Mouse (Mus musculus): ENCODE measurements around the gene Cort.
"Not testable (repeated sequence)": the region's sequence is repeated elsewhere in the genome, so short reads cannot be mapped to it uniquely, and the experiment has no call there.

The Cort gene

DNA sequence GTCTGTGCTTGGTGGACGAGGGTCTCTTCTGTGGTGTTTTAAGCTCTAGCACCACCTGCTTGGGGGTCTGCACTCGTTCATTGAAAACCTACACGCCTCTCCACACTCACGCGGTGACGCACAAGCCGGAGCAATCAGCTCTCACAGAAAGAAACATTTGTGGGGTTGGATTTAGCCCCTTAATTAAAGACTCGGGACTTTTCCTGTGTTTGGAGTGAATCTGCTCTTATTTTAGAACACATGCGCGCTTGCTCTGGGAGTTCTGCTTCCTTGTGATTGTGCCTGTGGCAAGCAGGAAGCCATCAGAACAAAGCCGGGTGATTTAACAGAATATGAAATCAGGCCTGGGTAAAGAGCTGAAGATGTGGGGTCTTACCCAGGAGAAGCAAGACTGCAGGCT, at the start of gene Cort:
TSS of gene Cort (minus strand) at position 101 of the 400 bp plus-strand sequence.
- no peak for DNase-seq (ENCODE audit: low spot score)

DNA sequence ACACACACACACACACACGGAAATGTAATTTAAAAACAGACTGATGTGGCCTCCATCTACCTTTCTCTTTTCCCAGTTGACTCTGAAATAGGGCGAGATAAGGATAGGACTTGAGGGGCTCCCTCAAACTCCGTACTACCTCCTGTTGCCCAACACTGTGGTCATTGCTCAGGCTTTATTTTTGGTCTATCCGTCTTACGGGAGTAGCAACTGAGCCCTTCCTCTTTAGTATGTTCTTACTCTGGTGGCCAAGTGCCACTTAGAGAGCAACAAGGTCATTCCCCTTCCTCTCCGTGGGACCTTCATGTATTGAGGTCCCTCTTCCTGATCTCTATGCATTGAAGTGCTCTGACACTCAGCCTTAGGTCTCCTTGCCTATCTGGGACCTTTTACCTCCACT, 47.1 kb upstream of the Cort start:
- DNase-seq (ENCODE audit: low spot score), result peak; percentile 37

DNA sequence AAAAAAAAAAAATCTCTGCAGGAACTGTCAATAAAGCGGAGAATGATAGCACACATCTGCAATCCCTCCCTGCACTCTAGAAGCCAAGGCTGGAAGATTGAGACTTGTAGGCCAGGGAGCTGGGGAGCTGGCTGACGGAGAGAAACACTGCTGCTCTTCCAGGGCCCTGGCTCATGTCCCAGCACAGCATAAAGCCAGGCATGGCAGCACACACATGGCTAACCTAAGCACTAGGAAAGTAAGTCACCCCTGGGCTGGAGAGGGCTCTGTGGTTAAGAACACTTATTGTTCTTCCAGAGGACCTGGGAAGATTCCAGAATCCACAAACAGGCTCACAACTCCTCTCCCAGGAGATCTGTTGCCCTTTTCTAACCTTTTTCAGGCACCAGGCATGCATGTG, 46.1 kb upstream of the Cort start:
- DNase-seq (ENCODE audit: low spot score), result no peak

DNA sequence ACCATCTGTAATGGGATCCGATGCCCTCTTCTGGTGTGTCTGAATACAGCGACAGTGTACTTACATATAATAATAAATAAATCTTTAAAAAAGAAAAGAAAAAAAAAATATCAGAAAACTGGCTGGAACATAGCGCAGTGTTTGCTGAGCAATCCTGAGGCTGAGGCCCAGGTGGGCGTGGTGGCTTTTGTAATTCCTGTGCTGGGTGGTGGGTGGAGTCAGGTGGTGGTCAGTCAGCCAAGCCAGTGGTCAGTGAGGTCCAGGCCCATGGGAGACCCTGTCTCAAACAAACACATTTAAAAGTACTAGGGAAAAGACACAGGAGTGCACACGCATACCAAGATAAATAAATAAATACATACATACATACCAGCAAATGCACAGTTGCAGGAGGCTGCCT, 45.5 kb upstream of the Cort start:
- DNase-seq (ENCODE audit: low spot score), result no peak

DNA sequence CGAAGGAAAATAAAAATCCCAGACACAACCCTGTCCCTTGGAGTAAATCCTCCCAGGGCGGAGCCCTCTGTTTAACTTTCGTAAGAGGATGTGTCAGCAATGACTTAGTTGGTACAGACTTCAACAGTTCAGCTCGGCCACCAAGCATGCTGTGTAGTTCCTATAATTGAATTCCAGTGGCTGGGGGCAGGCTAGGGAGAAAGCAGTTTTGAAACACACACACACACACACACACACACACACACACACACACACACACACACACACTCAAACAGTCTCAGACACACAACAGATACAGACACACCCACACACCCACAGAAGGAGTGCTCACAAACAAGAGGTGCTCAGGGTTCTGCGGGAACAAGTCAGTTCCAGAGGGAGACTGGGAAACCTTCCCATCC, 45.0 kb upstream of the Cort start:
- DNase-seq (ENCODE audit: low spot score), result no peak

DNA sequence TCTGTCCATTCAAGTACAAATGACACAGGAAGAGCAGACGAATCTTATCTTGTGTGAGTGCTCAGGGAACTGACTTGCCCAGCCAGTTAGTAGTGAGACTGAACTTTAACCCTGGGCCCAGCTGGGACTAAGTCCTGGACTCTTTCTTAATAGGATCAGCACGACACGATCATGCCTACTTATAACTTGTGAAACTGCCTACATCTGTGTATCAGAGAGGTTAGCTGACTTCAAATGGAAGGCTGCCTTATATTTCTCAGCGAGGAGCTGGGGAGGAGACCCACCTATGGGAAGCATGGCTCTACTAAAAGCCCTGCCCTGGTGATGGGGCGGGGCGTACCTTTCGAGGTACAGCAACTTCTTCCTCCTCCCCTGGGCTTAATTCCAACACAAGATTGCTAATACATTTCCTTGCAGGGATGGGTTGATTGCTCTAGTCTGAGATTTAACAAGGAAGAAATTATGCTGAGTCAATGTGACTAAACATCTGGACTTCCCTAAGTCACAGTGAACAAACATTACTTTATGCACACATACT, 43.9 kb upstream of the Cort start:
- DNase-seq (ENCODE audit: low spot score), result no peak

DNA sequence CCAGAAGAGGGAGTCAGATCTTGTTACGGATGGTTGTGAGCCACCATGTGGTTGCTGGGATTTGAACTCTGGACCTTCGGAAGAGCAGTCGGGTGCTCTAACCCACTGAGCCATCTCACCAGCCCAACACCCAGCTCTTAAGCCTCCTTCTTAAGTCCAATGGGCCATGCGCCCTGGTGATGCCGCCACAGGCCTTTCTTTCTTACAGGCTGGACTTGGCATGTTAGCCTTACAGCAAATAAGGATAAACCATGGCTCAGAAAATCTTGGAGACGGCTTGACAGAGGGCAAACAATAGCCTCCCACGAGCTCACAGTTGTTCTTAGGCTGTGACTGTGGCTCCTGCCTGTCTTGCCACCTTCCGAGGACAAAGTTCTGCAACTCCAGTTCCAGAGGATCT, 43.4 kb upstream of the Cort start:
- not testable (repeated sequence) for DNase-seq (ENCODE audit: low spot score)

DNA sequence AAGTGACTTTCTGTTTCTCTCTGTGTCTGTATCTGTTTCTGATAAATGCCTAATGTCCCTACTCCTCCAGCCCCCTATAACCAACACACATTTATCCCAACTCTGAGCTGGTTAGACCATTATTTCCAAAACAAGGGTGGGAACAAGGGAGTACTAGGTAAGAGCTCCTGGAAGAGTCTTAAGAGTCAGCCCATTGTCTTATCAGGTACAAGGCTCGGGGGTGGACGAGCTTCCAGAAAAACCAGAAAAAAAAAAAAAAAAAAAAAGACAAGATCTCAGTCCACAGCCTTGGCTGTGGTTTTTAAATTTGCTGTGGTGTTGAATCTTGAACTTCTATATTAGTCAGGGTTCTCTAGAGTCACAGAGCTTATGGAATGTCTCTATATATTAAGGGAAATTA, 41.5 kb upstream of the Cort start:
- DNase-seq (ENCODE audit: low spot score), result no peak

DNA sequence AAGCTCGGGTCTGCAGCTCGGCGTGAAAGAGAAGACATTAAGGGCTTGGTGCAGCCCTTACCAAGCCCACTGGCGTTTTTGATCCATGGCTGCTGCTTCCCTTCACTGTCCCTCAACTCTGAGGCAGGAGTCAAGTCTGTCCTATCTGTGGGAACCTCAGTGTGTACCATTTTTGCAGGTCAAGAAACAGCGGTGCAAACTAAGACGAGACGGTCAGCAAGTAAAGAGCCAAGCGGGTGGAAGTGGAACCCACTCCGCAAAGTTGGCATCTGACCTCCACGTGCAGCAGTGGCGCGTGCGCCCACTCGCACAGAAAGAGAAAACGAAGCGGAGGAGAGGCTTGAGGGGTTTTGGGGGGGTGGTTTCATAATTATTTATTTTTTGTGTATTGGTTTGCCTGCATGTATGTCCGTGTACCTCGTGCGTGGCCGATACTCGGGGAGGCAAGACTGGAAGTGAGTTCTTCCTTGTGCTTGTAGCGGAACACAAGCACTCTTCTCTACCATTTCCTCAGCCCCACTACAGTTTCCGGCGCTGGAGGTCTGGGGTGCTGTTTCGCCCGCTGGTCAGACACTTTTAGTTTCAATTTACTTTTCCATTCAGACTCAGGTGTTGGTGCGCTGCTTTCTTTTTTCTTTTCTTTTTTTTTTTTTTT, 40.5 kb upstream of the Cort start:
- DNase-seq (ENCODE audit: low spot score), result peak; percentile 34

DNA sequence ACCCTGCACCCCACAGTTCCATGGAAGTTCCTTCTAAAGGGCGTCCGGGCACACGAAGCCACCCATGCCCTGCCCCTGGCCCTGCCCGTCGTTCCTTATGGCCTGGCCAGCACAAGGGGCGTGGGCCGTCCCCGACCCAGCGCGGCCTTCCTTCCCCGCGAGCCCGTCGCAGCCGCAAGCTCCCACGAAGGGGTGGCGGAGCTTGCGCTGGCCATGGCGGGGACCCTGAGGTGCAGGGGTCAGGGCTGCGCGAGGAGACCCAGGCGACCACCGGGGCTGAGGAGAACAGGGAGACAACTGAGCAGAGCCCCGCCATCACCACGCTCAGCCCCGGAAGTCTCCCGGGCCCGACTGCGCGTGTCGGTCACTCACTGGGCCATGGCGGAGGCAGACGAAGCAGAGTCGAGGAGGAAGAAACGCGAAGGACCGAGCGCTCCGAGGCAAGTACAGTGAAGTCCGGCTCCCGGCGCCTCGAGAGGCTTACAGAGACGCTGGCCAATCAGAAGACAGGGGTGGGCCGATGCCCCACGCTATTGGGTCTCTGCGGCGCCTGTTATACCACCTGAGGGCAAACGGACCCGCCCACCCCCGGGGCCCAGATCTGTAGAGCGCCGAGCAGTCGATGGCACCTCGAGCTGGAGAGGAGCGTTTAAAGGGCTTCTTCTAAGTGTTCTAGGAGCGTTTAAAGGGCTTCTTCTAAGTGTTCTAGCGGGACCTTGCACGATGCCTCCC, 39.8 kb upstream of the Cort start, which contains the start of gene Pgd:
TSS of gene Pgd (minus strand) at position 557 of the 732 bp plus-strand sequence.
- DNase-seq (ENCODE audit: low spot score), result peak; percentile 98

DNA sequence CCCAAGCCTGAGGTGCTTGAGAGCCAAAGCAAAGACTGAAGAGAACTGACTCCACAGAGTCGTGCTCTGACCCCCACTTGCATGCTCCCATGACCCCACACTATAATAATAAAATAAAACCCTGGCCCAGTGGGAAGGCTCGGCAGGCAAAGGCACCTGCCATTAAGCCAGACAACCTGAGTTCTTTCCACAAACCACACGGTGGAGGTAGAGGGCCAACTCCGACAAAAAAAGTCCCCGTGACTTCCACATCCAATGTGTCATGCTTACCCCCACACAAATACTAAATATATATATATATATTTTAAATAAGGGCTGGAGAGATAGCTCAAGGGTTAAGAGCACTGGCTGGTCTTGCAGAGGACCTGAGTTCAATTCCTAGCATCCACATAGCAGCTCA, 37.6 kb upstream of the Cort start:
- no peak for DNase-seq (ENCODE audit: low spot score)

DNA sequence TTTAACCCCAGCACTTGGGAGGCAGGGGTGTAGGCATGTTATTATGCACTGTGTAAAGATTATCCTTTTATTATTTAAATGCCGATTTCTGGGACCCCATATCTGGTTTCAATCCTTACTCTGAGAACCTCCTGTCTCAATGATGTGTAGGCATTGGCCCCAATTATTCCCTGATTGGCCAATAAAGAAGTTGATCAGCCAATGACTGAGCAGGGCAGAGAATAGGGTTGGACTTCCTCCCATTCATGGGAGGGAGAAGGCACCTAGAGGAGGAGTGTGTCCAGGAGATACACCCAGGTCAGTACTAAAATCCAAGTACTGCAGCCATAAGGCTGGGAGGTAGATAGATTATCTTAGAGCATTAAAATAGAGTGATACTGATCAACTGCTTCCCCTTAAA, 36.6 kb upstream of the Cort start:
- DNase-seq (ENCODE audit: low spot score), result no peak

DNA sequence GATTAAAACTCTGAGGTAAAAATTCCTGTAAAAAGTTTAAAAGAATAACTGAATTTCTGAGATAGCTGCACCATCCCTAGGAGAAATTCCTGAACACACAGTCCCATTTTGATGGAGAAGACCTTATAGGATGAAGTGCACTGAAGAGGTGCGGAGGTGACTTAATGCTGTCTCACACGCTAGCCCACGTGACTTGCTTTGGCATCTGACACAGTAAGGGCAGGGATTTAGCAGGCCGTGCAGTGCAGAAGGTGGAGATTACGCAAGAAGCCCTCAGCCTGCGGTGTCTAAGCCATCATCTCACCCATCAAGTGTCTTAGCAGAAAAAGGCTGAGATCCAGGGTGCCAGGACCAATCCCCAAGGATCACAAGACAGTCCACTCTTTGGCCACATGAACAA, 34.6 kb upstream of the Cort start:
- DNase-seq (ENCODE audit: low spot score), result no peak

DNA sequence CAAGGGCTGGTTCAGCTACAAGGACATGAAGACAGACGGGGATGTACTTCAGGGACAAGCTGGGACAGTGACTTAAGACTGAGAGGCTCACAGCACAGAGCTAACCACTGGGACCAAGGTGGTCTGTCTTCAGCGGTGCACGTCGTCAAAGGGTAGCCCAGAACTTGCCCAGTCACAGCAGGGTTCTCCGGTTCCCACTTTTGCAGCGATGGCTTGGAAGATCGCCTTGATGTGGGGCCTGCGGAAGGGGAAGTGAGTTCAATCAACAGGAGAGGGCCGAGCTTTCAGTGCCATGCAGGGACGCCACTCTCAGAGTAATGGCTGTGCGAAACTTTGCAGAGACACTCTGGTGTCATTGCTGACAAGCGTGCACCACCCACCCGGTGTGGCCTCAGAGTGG, 33.3 kb upstream of the Cort start:
- no peak for DNase-seq (ENCODE audit: low spot score)

DNA sequence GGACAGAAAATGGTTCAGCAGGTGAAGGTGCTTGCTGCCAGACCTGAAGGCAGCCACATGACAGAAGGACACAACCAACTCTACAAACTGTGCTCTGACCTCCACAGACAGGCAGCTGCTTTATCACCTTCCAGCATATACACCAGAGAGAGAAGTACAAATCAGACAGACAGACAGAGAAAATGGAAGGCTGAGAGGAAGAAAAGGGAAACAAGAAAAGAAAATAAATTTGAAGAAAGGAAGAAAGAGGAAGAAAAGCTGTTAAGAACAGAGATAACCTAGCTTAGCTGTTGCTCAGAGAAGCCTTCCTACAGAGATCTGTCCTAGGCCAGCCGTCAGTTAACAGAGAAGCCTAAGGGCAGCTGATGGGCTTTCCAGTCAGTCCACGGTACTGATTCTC, 32.6 kb upstream of the Cort start:
- no peak for DNase-seq (ENCODE audit: low spot score)

DNA sequence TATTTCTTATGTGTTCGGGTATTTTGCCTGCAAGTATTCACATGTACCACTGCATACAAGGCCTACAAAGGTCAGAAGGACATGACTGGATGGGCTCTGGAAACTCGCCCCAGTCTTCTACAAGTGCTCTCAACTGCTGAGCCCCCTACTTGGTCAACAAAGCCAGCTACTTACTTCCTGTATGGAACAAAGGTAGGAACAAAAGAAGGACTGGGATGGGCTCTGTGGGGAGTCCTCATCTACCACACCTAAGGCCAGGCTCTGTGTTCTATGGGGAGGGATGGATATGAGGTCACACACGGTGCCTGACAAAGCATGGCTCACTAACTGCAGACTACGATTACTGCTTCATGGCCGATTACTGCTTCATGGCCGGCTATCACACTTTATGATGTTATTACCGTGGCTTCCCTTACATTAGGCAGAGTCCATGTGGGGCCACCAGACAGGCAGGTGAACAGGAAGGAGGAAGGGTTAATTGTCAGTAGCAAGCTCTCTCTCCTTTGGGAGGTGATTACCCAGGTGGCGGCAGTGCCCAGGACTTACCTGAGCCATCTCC, 30.9 kb upstream of the Cort start:
- no peak for DNase-seq (ENCODE audit: low spot score)

DNA sequence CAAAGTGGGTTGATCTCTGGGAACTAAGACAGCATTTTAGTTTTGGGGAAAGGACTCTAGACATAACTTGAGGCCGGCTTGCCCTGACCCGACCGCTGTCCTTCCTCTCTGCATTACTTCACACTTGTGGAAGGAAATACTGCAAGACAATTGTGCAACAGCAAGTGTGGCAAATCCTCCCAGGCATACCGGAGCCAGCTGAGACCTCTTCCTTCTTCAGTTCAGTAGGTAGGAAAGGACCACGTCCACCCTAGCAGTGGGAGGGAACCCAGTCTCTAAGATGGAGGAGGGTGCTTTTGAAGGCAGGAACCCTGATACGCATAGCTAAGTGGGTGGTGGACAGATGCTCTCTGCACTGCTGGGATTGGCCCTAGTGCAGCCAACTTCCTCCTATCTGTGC, 29.1 kb upstream of the Cort start:
- no peak for DNase-seq (ENCODE audit: low spot score)

DNA sequence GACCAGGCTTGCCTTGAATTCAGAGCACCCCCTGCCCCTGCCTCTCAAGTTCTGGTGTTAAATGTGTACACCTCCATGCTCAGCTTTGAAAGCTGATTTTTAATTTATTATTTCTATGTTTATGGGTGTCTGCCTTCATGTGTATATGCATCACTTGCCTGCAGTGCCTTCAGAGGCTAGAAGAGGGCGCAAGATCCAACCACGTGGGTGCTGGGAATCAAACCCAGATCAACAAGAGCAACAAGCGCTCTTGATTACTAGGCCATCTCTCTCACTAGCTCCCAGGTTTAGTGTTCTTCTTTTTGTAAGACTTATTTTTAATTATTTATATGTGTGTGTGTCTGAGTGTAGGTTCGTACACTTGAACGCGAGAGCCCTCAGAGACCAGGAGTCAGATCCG, 28.3 kb upstream of the Cort start:
- DNase-seq (ENCODE audit: low spot score), result no peak

DNA sequence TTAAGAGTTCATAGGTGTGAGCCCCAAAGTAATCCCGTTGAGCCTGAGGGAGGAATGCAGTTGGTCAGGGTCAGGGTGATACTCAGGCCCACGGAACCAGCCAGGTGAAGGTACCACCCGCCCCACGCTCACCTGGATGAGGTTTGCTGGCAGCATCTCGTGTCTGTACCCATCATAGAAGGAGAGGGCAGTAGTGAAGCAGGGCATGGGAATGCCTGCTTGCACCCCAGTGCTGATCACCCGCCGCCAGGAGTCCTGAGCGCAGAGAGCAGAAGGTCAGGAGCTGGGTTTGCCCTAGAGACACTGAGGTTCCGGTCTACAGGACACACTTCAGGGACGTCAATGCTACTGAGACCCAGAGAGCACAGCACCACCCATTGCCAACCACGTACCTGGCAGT, 24.2 kb upstream of the Cort start:
- DNase-seq (ENCODE audit: low spot score), result no peak

DNA sequence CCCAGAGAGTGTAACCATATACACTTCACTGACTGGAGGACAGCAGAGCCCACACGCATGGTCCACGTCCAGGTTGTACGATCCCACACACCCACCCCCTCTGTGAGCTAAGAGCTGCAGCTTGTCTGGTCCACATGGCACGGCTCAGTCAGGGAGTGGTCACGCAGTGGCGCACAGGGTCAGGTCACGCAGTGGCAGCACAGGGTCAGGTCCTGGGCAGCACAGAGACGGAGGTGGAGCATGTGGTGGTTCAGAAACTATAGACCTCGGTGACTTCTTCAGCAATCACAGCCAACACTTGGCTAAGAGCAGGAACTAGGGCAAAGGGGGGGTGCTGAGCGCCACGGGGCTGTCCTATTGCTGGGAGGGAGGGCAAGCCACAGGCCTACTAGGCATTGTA, 23.7 kb upstream of the Cort start:
- DNase-seq (ENCODE audit: low spot score), result no peak

DNA sequence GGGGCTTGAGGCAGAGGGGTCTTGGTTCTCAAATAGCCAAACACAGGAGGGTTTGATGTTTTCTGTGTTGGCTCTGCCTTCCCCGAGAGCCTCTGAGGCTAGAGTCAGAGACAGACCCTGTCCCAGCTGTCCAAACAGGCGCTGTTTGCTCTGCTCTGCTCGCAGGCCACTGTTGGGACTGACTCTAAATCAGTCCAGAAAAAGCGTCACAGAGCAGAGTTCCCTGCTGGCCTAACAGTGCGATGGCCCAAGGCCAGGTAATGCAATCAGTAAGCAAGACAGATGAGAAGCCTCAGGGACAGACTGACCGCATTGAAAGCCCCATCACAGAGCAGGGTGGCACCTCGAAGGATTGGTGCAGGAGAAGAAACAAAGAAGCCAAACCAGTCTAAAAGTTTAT, 23.0 kb upstream of the Cort start:
- DNase-seq (ENCODE audit: low spot score), result no peak

DNA sequence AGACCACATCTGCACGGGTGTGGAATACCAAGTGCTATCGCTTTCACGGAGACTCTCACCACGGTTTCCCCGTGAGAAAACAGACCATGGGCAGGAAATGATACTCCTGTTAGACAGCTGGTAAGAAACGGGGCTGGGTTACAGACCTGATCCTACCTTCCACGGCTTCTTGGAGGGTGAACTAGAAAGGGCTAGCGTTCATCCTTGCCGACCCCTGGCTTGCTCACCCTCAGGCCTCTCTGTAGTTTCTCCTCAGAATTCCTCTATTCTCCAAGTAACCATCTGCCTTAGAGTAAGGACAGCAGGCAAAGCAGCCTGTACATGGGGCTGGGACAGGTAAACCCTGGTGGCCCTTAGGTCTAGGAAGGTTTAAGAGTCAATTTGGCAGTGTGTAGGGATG, 22.6 kb upstream of the Cort start:
- DNase-seq (ENCODE audit: low spot score), result no peak

DNA sequence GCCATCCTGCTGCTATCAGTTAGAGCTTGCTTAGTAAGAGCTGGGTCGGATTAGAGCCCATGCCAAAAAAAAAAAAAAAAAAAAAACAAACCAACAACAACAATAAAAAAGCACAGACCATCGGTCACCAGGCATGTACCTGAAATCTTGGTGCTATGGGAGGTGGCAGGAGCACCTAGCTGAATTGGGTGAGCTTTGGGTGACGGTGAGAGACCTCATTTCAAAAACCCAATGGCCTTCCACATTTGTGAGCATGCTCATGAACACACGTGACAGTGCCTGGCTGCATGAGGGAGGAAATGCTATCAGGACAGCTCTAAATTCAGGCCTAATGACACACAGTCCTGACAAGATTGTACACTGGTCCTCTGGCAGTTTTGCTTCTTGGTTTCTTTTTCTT, 21.5 kb upstream of the Cort start:
- no peak for DNase-seq (ENCODE audit: low spot score)

All from layer of hippocampus, adult 11-12 months (tissue).